Mouse (Mus musculus): ENCODE data around the gene Mroh2a.

Gene Mroh2a

GRCm38 (mm10) chr1:88291409-88292005, 64.7 kb downstream of the Mroh2a start:
- DNase-seq (ENCODE audit: low spot score) = no peak

DNA sequence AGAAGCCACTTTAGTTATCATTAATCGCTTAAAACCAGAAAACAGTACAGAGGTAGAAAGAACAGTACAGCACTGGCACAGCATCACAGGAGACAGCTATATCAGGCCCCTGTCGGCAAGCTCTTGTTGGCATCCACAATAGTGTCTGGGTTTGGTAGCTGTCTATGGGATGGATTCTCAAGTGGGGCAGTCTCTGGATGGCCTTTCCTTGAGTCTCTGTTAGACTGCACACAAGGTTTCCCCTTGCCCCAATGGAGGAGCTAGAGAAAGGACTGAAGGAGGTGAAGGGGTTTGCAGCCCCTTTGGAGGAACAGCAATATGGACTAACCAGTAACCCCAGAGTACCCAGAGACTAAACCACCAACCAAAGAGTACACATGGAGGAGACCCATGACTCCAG, 65.3 kb downstream of the Mroh2a start:
- no peak for DNase-seq (ENCODE audit: low spot score)

- DNase-seq (ENCODE audit: low spot score) = no peak
Measured at GRCm38 (mm10) chr1:88294650-88295049, 67.9 kb downstream of the Mroh2a start.

- DNase-seq (ENCODE audit: low spot score) = no peak
Measured at GRCm38 (mm10) chr1:88296171-88296920, 69.6 kb downstream of the Mroh2a start.

DNA sequence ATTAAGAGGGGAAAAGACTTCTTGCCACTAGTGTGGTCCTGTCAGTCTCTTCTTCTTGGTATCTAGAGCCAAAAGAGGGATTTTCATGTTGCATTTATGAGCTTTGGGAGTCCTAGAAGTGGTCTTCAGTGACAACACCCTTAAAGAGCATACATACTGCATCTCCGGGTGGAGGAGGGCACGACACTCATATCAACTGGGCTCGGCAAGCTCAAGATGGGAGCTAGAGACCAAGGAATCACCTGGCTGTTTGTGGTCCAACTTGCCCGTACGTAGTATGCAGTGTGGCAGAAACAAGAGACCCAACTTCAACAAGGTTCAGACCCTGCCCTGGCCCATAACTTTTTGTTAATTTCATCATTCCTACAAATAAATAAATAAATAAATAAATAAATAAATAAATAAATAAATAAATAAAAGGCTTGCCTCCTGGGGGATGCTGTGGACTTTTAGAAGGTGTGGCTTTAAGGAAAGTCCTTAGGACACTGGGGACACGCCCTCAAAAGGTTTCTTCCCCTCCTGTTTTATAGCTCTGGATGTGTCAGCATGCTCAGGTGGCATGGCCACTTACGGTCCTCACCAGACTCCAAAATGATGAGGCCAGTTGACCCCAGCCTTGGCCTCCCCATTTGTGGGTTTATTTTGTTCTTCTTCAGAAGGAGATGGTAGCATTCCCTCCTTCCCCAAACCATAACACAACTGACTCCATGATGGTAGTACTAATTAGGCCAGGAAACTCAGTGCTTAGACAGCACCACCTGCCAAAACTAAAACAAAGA, 70.9 kb downstream of the Mroh2a start:
- no peak for DNase-seq (ENCODE audit: low spot score)

- no peak for DNase-seq (ENCODE audit: low spot score)
Measured at GRCm38 (mm10) chr1:88298686-88299528, 72.1 kb downstream of the Mroh2a start.

- no peak for DNase-seq (ENCODE audit: low spot score)
Measured at GRCm38 (mm10) chr1:88299529-88299945, 72.8 kb downstream of the Mroh2a start.

DNA sequence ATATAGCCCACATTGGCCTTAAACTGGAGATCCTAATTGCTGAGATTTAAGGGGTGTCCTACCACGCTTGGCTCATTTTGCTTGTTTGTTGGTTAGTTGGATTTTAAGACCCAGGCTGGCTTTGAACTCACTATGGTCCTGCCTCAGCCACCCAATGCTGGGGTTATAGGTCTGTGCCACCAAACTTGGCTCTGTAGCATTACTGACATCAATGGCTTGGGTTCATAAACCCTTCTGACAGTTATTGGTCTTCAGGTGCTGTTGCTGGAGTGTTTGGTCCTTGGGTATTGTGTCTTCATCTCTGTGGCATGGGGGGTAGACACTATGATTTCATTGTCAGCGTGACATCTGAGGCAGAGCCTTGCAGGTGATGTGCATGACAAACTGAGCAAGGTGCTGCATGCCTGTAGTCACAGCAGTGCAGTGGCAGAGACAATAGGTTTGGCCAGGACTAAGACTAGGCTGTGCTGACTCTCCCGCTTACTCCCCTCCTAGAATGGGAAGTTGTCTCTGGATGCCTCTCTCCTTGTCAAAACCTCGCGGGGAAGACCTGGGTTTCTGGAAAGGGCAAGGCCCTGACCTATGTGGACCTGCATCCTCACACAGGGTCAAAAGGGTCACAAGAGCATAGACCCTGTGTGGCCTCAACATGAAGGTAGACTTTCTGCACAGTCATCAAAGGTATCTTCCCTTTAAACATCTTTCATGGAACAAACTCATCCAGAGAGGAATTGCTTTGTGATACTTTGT, 73.7 kb downstream of the Mroh2a start:
- DNase-seq (ENCODE audit: low spot score) = no peak

- DNase-seq (ENCODE audit: low spot score) = no peak
Measured at GRCm38 (mm10) chr1:88301121-88302014, 74.6 kb downstream of the Mroh2a start.

GRCm38 (mm10) chr1:88302057-88302740, 75.4 kb downstream of the Mroh2a start:
- no peak for DNase-seq (ENCODE audit: low spot score)

DNA sequence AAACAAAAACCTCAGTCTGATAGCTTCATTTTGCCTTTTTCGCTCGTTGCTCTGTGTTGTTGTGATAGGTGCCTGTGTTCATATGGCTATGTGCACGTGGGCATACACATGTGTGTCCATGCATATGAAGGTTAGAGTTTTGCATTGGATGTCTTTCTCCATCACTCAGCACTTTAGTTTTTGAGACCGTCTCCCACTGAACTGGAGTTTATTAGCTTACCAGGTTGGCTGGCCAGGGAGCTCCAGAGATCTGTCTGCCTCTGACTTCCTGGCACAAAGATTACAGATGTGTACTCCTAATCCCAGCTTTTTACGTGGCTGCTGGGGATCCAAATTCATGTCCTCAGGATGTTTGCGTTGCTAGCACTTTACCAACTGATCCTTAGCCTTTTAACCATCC, 77.0 kb downstream of the Mroh2a start:
- no peak for DNase-seq (ENCODE audit: low spot score)

GRCm38 (mm10) chr1:88304261-88304985, 77.6 kb downstream of the Mroh2a start:
- DNase-seq (ENCODE audit: low spot score) = no peak

DNA sequence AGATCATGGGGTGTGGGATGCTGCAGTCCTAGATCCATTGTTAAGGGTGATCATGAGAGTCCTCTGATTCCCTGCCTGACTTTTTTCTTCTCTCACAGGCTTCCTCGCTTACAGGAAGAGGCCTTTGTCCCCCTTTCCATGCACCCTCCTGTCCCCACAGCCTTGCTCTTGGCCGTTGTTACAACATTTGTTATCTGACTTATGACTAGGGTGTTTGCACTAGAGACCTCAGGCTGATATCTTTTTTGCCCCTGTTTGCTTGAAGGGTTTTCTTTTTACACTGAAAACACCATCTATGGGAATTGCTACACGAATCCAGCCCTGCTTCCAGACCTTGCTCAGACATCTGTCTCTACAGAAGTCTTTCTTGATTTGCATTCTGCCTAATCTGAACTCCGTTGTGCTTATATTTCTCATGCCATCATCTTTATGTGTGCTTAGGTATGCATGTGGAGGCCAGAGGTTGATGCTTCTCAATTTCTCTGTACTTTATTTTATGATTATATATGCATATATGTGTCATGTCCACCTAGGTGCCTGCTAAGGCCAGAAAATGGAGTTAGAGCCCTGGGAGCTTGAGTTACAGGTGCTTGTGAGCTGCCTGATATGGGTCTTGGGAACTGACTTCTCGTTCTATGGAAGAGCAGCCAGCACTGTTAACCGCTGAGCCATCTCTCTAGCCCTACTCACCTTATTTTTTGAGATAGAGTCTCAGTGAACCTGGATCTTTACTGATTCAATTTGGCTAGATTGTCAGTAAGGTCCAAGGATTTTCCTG, 78.4 kb downstream of the Mroh2a start:
- no peak for DNase-seq (ENCODE audit: low spot score)

GRCm38 (mm10) chr1:88306543-88306942, 79.8 kb downstream of the Mroh2a start:
- DNase-seq (ENCODE audit: low spot score) = no peak

DNA sequence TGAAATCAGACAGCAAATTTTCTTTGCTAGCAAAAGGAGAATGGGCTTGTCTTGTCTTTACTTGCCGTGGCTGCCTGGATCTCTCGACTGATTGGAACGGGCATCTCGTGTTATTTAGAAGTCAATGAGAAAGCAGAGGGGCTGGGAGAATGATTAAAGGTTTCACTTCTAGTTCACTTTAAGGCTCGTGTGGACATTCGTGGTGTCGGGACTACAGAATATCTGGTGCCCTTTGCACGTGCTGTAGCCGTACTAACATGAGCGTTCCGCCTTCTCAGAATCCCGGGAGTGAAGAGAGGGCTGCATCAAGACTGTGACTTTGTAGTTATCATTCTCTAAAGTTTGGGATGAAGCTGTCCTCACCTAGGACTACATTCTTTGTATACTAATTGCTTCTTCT, 80.4 kb downstream of the Mroh2a start:
- no peak for DNase-seq (ENCODE audit: low spot score)

- DNase-seq (ENCODE audit: low spot score) = no peak
Measured at GRCm38 (mm10) chr1:88309020-88309419, 82.2 kb downstream of the Mroh2a start.

DNA sequence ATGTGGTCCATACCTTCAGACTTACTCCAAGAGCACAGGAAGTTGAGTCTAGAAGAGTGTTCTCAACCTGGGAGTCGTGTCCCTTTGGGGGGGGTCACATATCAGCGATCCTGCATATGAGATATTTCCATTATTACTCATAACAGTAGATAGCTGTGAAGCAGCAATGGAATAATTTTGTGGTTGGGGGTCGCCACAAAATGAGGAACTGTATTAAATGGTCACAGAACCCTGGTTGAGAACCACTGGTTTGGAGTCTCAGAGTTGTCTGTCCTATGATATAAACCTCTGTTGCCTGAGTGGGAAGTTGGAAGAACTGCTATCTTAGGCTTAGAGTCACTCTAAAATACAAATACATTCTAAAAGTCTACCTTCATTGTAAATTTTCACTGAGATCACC, 83.1 kb downstream of the Mroh2a start:
- no peak for DNase-seq (ENCODE audit: low spot score)

GRCm38 (mm10) chr1:88310349-88310748, 83.6 kb downstream of the Mroh2a start:
- no peak for DNase-seq (ENCODE audit: low spot score)

Data from T-cell, adult 2 months (primary cell).